Mouse (Mus musculus): ENCODE measurements around the gene Dtx1.

The Dtx1 gene

GRCm38 (mm10) chr5:120703660-120704059 is 8.1 kb downstream of the Dtx1 start:
- no peak for DNase-seq

GRCm38 (mm10) chr5:120702969-120703368 is 8.8 kb downstream of the Dtx1 start:
- no peak for DNase-seq

GRCm38 (mm10) chr5:120702421-120702820 is 9.3 kb downstream of the Dtx1 start:
- DNase-seq: no peak

GRCm38 (mm10) chr5:120700996-120701790 is 10.5 kb downstream of the Dtx1 start:
- no peak for DNase-seq

GRCm38 (mm10) chr5:120698801-120699391 is 12.8 kb downstream of the Dtx1 start:
- no peak for DNase-seq

- DNase-seq: no peak
Observed at GRCm38 (mm10) chr5:120698181-120698580, 13.5 kb downstream of the Dtx1 start.

GRCm38 (mm10) chr5:120696865-120697264 is 14.9 kb downstream of the Dtx1 start:
- peak; percentile 53 to 68 for DNase-seq

GRCm38 (mm10) chr5:120696057-120696743 is 15.5 kb downstream of the Dtx1 start:
- peak; percentile 26 to 40 for DNase-seq

- DNase-seq: peak in 1 of 2 experiments; percentile 53
Observed at GRCm38 (mm10) chr5:120694695-120695074, 17.0 kb downstream of the Dtx1 start.

- DNase-seq: peak; percentile 67 to 77
Observed at GRCm38 (mm10) chr5:120693931-120694694, 17.6 kb downstream of the Dtx1 start.

GRCm38 (mm10) chr5:120692034-120692433 is 19.7 kb downstream of the Dtx1 start:
- DNase-seq: peak in 1 of 2 experiments; percentile 21

GRCm38 (mm10) chr5:120690417-120690816 is 21.3 kb downstream of the Dtx1 start:
- DNase-seq: peak; percentile 34 to 36

- peak; percentile 75 to 88 for DNase-seq
Observed at GRCm38 (mm10) chr5:120688434-120688833, 23.3 kb downstream of the Dtx1 start.

GRCm38 (mm10) chr5:120687897-120688296 is 23.8 kb downstream of the Dtx1 start:
- peak; percentile 50 to 66 for DNase-seq

- no peak for DNase-seq
Observed at GRCm38 (mm10) chr5:120687484-120687851, 24.3 kb downstream of the Dtx1 start.

- DNase-seq: no peak
Observed at GRCm38 (mm10) chr5:120686749-120687483, 24.8 kb downstream of the Dtx1 start.

- DNase-seq: peak; percentile 58 to 74
Observed at GRCm38 (mm10) chr5:120685678-120686077, 26.0 kb downstream of the Dtx1 start.

- DNase-seq: peak; percentile 58 to 66
Observed at GRCm38 (mm10) chr5:120682982-120683771, 28.6 kb downstream of the Dtx1 start.

- DNase-seq: no peak
Observed at GRCm38 (mm10) chr5:120680918-120681317, 30.8 kb downstream of the Dtx1 start.

- DNase-seq: peak; percentile 59 to 64
Observed at GRCm38 (mm10) chr5:120679676-120680555, 31.8 kb downstream of the Dtx1 start.

Measured in spleen, adult 18-20 months (tissue).